Mouse (Mus musculus) brain, embryonic 14.5 days (tissue): Measurements from ENCODE around the gene Npm1.

ENCODE experiments used
- CTCF ChIP-seq: fragments of 200-500 bp; IDR thresholded peaks from 2 replicates; pipeline ENCODE4 v1.5.1; 2012; ENCODE audit warnings: inconsistent platforms, mild to moderate bottlenecking, moderate library complexity, borderline replicate concordance; ENCODE audit not compliant: insufficient read depth, insufficient read length; ENCODE audit errors: extremely low read depth
- POLR2A ChIP-seq: fragments of 200-500 bp; IDR thresholded peaks from 2 replicates; pipeline ENCODE4 v1.6.1; 2012; ENCODE audit warnings: mild to moderate bottlenecking, inconsistent platforms, borderline replicate concordance; ENCODE audit not compliant: poor library complexity, insufficient read depth, insufficient read length, severe bottlenecking; ENCODE audit errors: extremely low read depth

- TF ChIP-seq CTCF (no peak), POLR2A (no peak)
These were observed 44.4 kb upstream of the Npm1 start for GRCm38 (mm10) chr11:33207411-33207810.
